Mouse (Mus musculus) olfactory bulb, adult 2 months (tissue): Measurements from ENCODE around the gene Dcaf7.

Experiments used
- CTCF ChIP-seq: fragments of 200-500 bp; IDR thresholded peaks from 2 replicates; pipeline ENCODE4 v1.5.1; 2012; ENCODE audit warnings: low read depth, mild to moderate bottlenecking, low read length, moderate library complexity; ENCODE audit not compliant: insufficient read depth
- POLR2A ChIP-seq: fragments of 200-500 bp; IDR thresholded peaks from 2 replicates; pipeline ENCODE4 v1.6.1; 2012; ENCODE audit warnings: mild to moderate bottlenecking, low read depth, low read length, moderate library complexity; ENCODE audit not compliant: insufficient read depth

GRCm38 (mm10) chr11:106060549-106060948 is 23.9 kb downstream of the Dcaf7 start:
- TF ChIP-seq CTCF (no peak), POLR2A (no peak)
